8 mouse cellular contexts compared by ENCODE assay signal in the genomic region with DNA sequence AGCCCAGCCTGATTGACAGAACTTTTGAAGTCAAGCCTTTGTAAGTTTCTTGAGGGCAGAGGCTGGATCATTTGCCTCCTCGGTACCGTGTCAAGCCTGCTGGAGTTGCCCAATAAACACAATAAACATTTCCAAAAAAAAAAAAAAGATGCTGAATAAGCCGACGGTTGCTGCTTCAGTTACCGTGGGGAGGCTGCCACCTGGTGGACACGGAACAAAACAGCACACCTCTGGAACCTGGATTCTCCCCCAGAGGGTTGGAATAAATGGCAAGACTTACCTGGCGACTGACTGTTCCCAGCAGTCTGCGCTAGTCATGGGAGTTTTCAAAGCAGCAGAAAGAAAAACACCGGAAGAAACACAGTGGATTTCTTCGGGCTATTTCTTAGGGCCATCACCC.
DNase-seq lines count a peak whose midpoint lies in the region; ATAC-seq and TF ChIP-seq lines count a peak whose summit lies in the region.

No protein-coding gene starts in this region.

- dilution Hi-C loops in CH12.LX (cut with MboI; ENCODE audit: extremely low pct_ligation_motif_present, extremely low pct_unique_long_range_greater_than_20kb, low sequenced_read_pairs), result no loop called here

- TF ChIP-seq CTCF in CH12.LX (conservative IDR thresholded peaks at IDR 0.05 in 1 of 2, IDR thresholded peaks at IDR 0.05 in 1 of 2; ENCODE audit: low read depth in 2 of 2, low read length in 2 of 2), result peak in 1 of 2 experiments; percentile 64; a peak in 2 of 4 replicates
- peak; percentile 78 for TF ChIP-seq CTCF in liver, postnatal 0 days (IDR thresholded peaks at IDR 0.05; ENCODE audit: low read depth)

- H3K9me3 ChIP-seq in CH12.LX (replicated peaks; ENCODE audit: low read length), result peaks cover 56% of the 10 kb centered on the region
- no peaks in the 10 kb centered on the region for H3K9me3 ChIP-seq in liver, postnatal 0 days (ENCODE audit: low read length)

- no peaks in the 10 kb centered on the region for H3K79me2 ChIP-seq in CH12.LX (replicated peaks; ENCODE audit: control insufficient read depth, extremely low read depth, insufficient read depth, poor library complexity, severe bottlenecking)

- 9% methylated on average over 10 of the region's 10 CpGs for WGBS in liver, postnatal 0 days (ENCODE audit: insufficient replicate concordance)

- H3K4me3 ChIP-seq in CH12.LX (replicated peaks in 1 of 3; ENCODE audit: low read depth in 2 of 3, low read length in 2 of 3, poor library complexity in 1 of 3), result no peak overlapping the region
- H3K4me3 ChIP-seq in liver, postnatal 0 days (ENCODE audit: low read depth, low read length), result no peak overlapping the region

- no peak for TF ChIP-seq POLR2A in CH12.LX (IDR thresholded peaks at IDR 0.05; ENCODE audit: low read depth, low read length)

- no peak overlapping the region for H3K4me2 ChIP-seq in CH12.LX (ENCODE audit: insufficient read depth, low read depth, poor library complexity, severe bottlenecking)
- H3K4me2 ChIP-seq in liver, postnatal 0 days (ENCODE audit: low read depth, low read length), result no peak overlapping the region

- no peak overlapping the region for H3K9ac ChIP-seq in CH12.LX (ENCODE audit: insufficient read depth, low read depth)
- no peak overlapping the region for H3K9ac ChIP-seq in liver, postnatal 0 days (replicated peaks)

- peak; percentile 61 for ATAC-seq in activated CD4-positive, CD25-positive, alpha-beta regulatory T cell, adult 4 months
- ATAC-seq in liver, postnatal 0 days, result no peak

- H3K36me3 ChIP-seq in CH12.LX (replicated peaks in 1 of 2; ENCODE audit: control insufficient read depth in 1 of 2, insufficient read depth in 1 of 2, low read length in 1 of 2), result no peaks in the 10 kb centered on the region
- no peaks in the 10 kb centered on the region for H3K36me3 ChIP-seq in liver, postnatal 0 days (replicated peaks; ENCODE audit: insufficient read depth, low read length)

- in situ Hi-C loops in CH12.LX (cut with MboI; ENCODE audit: low pct_ligation_motif_present, low pct_unique_long_range_greater_than_20kb, low sequenced_read_pairs), result loop anchor here (10.0 kb wide), 1 partner anchor 320 kb away; no protein-coding TSS in a partner anchor

- no peaks in the 10 kb centered on the region for H3K4me1 ChIP-seq in CH12.LX (ENCODE audit: control insufficient read depth in 1 of 2, insufficient read depth in 2 of 2)
- H3K4me1 ChIP-seq in liver, postnatal 0 days (ENCODE audit: insufficient read depth), result no peaks in the 10 kb centered on the region

- peak; percentile 13 for DNase-seq in CH12.LX (ENCODE audit: extremely low read depth)
- DNase-seq in cerebellum, postnatal 36 days, result peak; percentile 80 to 81
- peak; percentile 66 for DNase-seq in gastrocnemius, postnatal 10 days
- DNase-seq in kidney, postnatal 25 days, result peak; percentile 65 to 67
- peak; percentile 63 for DNase-seq in liver, postnatal 0 days
- peak; percentile 74 for DNase-seq in retina, postnatal 1 day
- DNase-seq in c-Kit-positive CD71-positive TER-119-positive erythroid progenitor cells, embryonic 14.5 days (ENCODE audit: low spot score), result no peak

- TF ChIP-seq RAD21 in CH12.LX (IDR thresholded peaks at IDR 0.05; ENCODE audit: low read depth, low read length), result peak; percentile 58

- H3K27ac ChIP-seq in CH12.LX (ENCODE audit: insufficient read depth, low read depth), result no peak overlapping the region
- no peak overlapping the region for H3K27ac ChIP-seq in liver, postnatal 0 days (ENCODE audit: low read depth)

- no peak for TF ChIP-seq EP300 in CH12.LX (IDR thresholded peaks at IDR 0.05; ENCODE audit: low read length)
- TF ChIP-seq EP300 in liver, postnatal 0 days (IDR thresholded peaks at IDR 0.05; ENCODE audit: low read depth), result no peak

- no peaks in the 10 kb centered on the region for H3K27me3 ChIP-seq in CH12.LX (replicated peaks)
- no peaks in the 10 kb centered on the region for H3K27me3 ChIP-seq in liver, postnatal 0 days (ENCODE audit: insufficient read depth, low read length)

TF ChIP-seq in CH12.LX, 34 proteins besides CTCF, POLR2A, EP300 and RAD21:
- TF ChIP-seq ZNF384 (IDR thresholded peaks at IDR 0.05; ENCODE audit: low read depth, low read length), result peak; percentile 68; the same call in 1 of the 2 replicates
- peak; percentile 44; the same call in 1 of the 2 replicates for TF ChIP-seq SMC3 (IDR thresholded peaks at IDR 0.05; ENCODE audit: low read depth, low read length)
- peak; percentile 54; the same call in 1 of the 2 replicates for TF ChIP-seq MAFK (IDR thresholded peaks at IDR 0.05; ENCODE audit: insufficient replicate concordance, low read length)
- TF ChIP-seq MAX (IDR thresholded peaks at IDR 0.05; ENCODE audit: low read length), result no peak
